Mouse (Mus musculus): ENCODE measurements around the gene Fam155a.

Gene Fam155a

GRCm38 (mm10) chr8:9288015-9288729 lies 482.8 kb downstream of the Fam155a start:
- in situ Hi-C loops (cut with MboI, MseI): no loop called here

GRCm38 (mm10) chr8:9274117-9274516 lies 496.8 kb downstream of the Fam155a start:
- in situ Hi-C loops (cut with MboI, MseI): no loop called here

DNA sequence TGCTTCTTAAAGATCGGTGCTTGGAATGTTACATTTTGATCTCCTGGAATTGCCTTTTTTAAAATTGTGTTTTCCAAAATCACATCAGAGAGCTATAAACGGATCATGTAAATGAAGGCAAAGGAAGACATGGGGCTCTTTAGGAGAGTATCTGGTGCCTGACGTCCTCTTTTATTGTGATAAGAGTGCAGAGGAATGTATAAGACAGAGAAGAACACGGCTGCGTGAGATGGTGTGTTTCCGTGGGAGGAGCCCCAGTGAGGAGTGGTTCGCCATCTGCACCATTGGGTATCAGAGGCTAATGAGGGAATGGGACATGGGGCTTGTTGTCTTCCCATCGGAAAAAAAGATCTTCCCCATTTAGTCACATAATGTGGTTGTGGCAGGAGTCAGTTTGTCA lies 506.6 kb downstream of the Fam155a start:
- in situ Hi-C loops (cut with MboI, MseI): loop anchor here (10.0 kb wide), 1 partner anchor 1180 kb away; no protein-coding TSS in a partner anchor

DNA sequence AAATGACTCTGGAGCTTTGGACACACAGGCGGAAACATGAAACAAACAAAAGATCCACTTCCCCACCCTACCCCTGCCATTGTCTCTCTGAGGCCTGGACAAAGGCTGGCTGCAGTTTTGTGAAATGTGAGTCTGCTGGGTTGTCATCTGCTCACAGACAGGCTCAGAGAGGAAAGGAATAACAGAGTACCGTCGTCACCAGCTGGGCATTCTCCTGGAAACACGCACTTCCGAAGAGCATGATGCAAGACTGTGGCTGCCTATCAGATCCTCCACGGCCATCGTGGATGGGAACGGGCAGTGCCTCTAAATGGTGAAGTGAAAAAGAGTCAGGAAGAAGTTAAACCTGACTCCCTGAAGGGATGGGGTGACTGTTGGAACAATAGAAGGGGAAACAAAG lies 509.4 kb downstream of the Fam155a start:
- in situ Hi-C loops (cut with MboI, MseI): loop anchor here (10.0 kb wide), 1 partner anchor 1177 kb away; no protein-coding TSS in a partner anchor

GRCm38 (mm10) chr8:9255316-9255715 lies 515.6 kb downstream of the Fam155a start:
- in situ Hi-C loops (cut with MboI, MseI): no loop called here

DNA sequence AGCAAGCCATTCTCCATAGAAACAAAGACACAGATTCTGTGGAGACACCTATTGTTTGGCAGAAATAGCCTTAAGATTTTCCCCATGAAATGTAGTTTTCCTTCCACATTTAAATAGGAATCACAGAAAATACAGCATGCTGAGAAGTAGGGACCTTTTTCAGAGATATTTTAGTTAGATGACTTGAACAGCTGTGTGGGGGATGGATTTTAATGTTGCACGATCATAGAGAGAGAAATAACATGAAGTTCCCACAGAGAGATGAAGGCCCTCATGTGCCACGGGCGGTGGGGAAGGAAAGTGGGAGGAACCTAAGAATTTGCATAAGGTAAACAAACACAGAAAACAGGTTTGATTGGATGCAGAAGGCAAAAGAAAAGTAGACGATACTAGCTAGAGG lies 518.0 kb downstream of the Fam155a start:
- in situ Hi-C loops (cut with MboI, MseI): no loop called here

DNA sequence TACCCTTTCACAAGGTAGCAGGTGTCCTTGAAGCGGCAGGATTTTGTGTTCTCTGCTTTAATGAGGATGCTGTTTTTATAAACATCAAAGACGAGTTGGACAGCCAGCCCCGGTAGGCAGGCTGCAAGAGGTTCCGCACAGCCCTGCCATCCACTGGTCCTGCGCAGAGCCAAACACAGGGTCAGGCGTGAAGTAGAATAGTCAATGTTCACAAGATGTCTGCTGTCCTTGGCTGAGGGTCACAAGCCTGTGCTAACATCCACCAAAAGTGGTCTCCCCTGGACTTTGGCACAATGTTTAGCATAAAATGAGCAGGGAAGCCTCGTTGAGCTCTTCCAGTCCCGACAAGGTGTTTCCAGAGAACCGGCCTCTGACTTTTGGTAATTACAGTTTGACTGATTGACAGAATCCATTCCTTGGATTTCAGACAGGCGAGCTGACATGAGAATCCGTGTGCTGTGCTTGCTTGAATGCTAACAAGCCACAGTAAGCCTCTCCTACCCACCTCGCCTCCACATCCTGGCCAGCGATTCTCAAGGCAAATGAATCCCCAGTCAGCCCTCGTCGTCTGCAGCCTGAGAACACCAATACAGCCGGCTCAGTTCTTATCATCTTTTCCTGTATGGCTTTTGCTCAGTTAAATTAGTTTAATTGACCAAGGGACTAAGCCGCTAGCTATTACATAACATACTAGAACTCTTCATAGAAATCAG lies 522.7 kb downstream of the Fam155a start:
- in situ Hi-C loops (cut with MboI, MseI): no loop called here

DNA sequence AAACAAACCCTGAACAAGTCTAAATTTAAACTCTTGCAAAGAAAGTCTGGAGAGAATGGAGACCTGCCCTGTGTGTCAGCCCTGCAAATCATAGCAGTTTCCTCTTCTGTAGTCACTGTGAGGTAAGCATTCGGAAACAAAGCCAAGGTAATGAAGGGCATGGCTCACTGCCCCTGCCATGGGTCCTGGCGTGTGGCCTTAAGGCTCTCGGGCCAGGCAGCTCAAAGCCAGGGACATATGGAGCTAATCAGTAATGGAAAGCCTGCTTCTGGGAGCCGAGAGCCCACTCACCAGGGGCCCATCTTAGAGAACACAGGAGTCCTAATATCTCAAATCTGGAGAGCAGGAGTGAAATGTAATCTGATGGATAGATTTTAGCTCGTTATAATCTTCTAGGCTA lies 525.0 kb downstream of the Fam155a start:
- in situ Hi-C loops (cut with MboI, MseI): no loop called here

DNA sequence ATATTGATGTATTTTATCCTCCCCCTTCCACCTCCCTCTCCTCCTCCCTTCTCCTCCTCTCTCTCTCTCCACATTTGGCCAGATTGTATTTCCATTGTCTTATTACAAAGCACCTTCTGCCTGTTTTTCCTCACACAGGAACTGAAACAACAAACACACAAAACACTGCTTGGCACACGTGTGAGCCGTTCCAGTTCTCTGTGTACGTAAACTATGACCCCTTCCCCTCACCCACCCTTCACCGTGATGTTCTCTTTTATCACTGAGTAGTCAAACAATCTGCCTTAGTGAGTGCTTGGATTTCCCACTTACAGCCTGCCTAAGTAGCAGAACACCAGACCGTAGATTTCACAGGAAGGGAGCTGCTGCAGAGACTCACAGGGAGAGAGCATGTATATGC lies 530.0 kb downstream of the Fam155a start:
- in situ Hi-C loops (cut with MboI, MseI): no loop called here

- in situ Hi-C loops (cut with MboI, MseI): no loop called here
These were observed 531.2 kb downstream of the Fam155a start for GRCm38 (mm10) chr8:9239741-9240140.

DNA sequence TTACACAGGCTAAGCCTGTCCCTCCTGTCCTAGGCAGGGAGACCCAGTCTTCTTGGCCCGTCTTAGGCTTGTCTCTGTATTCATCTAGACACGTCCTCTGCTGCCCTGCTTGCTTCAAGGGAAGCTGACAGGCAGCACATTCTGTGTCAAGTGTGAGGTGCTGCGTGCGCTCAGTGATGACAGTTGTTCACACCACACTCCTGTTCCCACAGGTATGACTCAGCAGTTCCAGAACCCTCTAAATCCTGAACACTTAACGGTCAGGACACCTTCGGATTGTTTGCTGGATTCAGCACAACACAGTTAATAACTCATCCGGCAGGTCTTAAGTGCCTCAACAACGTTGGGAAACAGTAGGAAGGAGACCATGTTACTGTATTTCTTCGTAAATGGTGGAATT lies 532.0 kb downstream of the Fam155a start:
- in situ Hi-C loops (cut with MboI, MseI): no loop called here

- in situ Hi-C loops (cut with MboI, MseI): loop anchor here (5.0 kb wide), 1 partner anchor 709 kb away; no protein-coding TSS in a partner anchor
These were observed 537.5 kb downstream of the Fam155a start for GRCm38 (mm10) chr8:9233326-9233919.

DNA sequence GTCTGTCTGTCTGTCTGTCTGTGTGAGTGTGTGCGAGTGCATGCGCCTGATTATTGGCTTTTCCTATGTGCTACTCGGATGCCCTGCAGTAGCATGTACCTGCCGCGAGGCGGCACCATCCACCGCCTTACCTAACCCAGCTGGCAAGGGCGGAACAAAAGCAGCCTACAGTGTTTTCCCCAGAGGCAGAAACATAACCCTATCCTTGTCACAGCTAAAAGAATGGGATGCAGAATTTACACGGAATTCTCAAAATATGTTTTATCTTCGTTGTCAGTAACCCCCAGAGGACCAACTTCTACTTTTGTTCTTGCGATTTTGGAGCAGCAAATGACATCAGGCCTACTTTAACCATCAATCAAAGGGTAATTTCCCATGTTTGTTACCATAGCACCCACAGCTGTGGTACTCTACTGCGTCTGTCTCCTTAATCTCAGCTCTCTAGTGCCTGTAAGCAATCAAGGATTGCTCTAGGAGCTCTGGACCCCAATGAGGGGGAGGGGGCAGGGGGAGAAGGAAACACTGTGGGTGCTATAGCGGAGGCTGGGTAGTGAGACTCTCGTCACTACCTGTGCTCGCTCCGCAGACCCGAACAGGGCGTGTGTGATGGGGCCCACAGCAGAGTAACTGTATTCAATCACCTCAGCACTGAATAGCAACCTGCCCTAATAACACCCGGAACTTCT lies 543.0 kb downstream of the Fam155a start:
- in situ Hi-C loops (cut with MboI, MseI): no loop called here

- in situ Hi-C loops (cut with MboI, MseI): no loop called here
These were observed 544.2 kb downstream of the Fam155a start for GRCm38 (mm10) chr8:9226767-9227166.

DNA sequence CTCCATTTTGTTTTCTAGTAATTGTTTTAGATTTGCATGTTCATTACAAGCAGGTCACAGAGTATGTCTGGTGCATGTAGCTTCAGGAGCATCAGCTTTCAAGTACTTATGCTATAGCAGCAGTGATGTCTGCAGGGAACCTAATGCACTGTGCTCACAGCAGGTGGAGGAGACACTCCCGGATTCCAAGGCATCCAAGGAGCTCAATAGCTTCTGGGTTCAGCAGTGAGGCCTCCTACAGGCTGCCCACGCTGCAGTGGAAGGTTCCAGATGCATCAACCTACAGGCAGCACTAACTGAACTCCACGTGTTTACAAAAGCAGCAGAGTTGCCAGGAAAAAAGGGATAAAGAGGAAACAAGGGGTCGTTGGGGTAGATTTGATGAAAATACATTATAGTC lies 559.2 kb downstream of the Fam155a start:
- in situ Hi-C loops (cut with MboI, MseI): no loop called here

DNA sequence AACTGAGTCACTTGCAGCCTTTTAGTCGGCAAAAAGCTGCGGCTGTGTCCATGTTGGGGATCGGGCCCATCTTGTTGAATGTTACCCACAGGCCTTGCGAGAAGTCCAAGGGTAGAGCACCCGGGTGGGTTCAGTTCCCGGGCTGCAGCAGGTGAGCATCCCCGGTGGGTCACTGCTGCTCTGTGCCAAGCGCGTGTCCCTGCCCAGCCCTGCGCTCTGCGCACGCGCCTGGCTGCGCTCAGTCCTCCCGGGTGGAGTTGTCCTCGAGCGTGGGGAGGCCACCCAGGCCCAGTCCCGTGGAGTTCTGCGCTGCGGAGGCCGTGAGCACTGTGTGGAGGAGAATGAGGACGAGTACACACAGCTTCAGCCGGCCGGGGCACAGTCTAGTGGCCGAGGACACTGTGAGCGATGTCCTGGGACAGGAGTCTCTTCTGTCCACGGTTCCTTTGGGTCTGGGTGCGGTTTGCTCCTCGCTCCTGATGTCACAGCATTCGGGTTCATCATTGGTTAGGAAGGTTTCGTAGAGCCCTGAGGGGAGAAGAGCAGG lies 563.4 kb downstream of the Fam155a start:
- in situ Hi-C loops (cut with MboI, MseI): no loop called here

GRCm38 (mm10) chr8:9204345-9205067 lies 566.5 kb downstream of the Fam155a start:
- in situ Hi-C loops (cut with MboI, MseI): no loop called here

- in situ Hi-C loops (cut with MboI, MseI): no loop called here
These were observed 570.9 kb downstream of the Fam155a start for GRCm38 (mm10) chr8:9200099-9200498.

GRCm38 (mm10) chr8:9191682-9192081 lies 579.3 kb downstream of the Fam155a start:
- in situ Hi-C loops (cut with MboI, MseI): no loop called here

- in situ Hi-C loops (cut with MboI, MseI): no loop called here
These were observed 582.3 kb downstream of the Fam155a start for GRCm38 (mm10) chr8:9188616-9189015.

GRCm38 (mm10) chr8:9185200-9185599 lies 585.8 kb downstream of the Fam155a start:
- in situ Hi-C loops (cut with MboI, MseI): no loop called here

Measured in T-helper 2 cell (primary cell).